Mouse (Mus musculus) heart, adult 18-20 months (tissue): ENCODE measurements at regions not wholly inside any gene's neighbourhood (a gene's known extent, or its start where the extent isn't known, plus 50 kb on each side); places are given as distances from the start of the nearest gene placed in this dataset.

Experiments
- DNase-seq, 2 experiments: peaks; one replicate each; pipeline ENCODE4 v3.0.0; 2021 to 2022; ENCODE audit warnings: mixed read lengths in 1 of 2

GRCm38 (mm10) chr11:113028235-113028919 lies 246.4 kb downstream of the Sox9 start:
- no peak for DNase-seq

DNA sequence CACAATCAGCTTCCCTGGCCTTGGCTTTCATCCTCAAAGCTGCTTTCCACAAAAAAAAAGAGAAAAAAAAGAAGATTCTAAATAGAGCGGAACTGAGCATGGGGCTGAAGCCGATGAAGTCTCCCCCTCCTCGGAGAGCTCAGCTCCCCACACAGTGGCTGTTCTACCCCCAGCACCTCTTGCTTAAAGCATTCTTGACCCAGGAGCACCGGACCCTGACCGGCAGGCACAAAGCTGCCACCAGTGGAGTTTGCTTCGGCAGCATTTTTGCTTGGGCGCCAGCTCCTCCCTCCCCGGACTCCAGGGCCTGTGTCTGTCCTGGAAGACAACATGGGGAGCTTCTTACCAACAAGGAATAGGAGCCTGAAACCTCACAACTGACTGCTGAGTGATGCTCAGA lies 249.4 kb downstream of the Sox9 start:
- no peak for DNase-seq

DNA sequence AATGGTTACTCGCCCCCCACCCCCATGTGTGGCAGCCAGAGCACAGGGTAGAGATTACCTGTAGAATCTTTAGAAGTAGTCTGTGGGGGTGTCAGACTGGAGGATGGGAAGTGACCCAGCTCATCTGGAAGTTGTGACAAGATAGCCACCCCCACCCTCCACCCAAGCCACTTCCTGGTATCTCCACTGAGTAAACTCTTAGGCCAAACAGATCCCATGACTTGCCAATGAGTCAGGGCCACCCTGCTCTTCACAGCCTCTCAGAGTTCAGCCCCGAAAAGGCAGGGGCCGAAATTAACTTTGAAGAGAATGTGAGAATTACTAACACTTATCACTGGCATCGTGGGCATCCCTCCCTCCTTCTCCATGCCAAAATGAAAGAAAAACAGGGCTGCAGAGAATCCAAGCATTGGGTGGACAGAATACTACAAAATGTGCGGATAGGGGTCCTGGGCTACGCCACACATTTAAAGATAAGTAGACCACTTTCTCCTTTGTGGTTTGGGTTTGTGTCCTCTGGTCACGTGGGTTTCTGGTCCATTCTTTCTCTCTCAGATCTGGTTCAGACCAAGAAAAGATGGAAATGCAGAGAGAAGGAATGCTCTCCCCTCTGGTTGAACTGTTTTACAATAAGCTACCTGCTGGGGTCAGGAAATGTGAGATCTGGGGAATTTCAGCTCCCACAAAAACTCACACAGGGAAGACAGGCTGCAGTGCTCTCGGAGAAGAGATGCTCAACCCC lies 250.6 kb downstream of the Sox9 start:
- DNase-seq = no peak

DNA sequence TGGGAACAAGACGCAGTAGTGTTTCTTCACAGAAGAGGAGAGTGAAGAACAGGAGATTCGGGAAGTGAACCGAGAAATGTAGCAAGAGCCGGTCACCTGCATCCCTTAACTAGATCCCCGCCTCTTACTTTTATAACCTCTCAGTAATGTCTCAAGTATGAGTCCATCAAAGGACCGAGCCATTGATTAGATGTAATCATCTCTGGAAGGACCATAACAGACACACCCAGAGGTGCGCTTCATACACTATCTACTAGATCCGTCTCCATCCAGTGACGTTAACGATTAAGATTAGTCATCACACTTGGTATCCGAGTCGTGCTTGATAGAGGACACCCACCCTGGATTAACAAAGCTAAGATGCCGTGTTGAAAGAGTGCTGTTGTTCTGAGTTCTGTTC lies 252.9 kb downstream of the Sox9 start:
- no peak for DNase-seq

DNA sequence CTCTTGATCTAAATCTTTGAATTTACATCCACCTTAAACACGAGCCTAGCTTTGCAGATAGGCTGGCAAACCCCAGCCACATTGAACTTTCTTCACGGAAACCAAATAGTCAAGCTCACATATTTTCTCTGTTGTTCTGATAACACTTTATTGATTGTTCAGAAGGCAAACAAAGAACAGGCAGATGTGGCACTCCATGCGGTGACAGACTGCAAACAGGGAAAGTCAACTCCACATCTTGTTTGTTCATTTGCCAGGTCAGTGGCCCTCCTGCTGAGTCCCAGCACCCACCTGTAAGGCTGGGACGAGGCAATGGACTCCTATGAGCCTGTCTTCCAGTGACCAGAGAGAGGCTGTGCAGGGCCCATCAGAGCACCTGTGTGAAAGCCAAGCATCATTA lies 255.7 kb downstream of the Sox9 start:
- no peak for DNase-seq

DNA sequence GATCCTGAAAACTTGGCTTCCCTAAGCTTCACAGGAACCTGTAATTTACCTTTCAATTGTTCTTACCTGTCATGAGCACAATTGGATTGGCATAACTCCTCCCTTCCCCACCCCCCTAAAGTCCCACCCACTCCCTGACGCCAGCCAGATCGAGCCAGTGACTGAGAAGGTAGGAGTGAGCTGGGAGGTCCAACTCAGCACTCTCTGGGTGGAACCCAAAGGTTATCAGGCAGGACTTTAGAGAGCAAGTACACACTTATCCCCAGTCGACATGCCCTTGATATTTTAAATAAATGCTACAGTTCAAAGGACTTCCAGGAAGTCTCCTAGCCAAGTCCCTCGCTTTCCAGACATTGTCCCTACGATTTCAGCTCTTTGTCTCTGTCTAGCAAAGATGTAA lies 260.7 kb downstream of the Sox9 start:
- no peak for DNase-seq

GRCm38 (mm10) chr11:113046200-113047051 lies 264.4 kb downstream of the Sox9 start:
- DNase-seq = peak in 1 of 2 experiments; percentile 38

DNA sequence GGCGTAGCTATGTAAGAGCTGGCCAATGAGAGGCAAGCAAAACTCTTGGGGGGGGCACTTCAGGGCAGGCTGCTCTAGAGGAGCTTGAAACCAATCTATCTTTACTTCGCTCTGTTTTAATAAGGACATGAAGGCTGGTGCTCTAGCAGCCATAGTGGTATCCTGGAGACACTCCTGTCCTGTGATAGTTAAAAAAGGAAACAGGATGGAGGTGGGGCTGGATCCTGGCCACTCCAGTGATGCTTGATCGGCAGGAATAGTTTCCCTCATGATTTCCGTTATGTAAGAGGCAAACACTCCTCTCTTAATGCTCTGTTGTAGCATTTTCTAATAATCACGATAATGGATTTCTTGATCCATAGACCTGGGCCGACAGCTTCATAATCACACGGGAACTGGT lies 266.1 kb downstream of the Sox9 start:
- DNase-seq = peak in 1 of 2 experiments; percentile 47

DNA sequence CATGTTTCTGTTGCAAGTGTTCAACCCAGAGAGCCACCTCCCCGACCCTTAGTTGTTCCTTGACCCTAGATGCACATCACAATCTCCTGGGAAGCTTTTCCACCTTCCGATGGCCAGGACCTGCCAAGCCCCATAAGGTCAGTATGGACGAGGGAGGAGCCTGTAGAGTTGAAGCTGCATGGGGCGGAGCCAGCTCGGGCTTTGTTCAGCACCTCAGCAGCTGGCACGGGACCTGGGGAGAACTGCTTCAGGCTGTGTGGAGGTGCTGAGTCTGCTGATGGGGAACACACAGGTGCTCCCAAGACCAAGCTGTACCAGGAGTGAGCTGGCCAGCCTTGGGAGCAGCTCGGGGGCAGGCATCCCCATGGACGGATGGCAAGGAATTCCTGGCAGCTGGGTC lies 267.6 kb downstream of the Sox9 start:
- DNase-seq = no peak

GRCm38 (mm10) chr11:113052536-113052935 lies 270.5 kb downstream of the Sox9 start:
- no peak for DNase-seq

GRCm38 (mm10) chr11:113056042-113056632 lies 274.1 kb downstream of the Sox9 start:
- DNase-seq = peak; percentile 57 to 76

DNA sequence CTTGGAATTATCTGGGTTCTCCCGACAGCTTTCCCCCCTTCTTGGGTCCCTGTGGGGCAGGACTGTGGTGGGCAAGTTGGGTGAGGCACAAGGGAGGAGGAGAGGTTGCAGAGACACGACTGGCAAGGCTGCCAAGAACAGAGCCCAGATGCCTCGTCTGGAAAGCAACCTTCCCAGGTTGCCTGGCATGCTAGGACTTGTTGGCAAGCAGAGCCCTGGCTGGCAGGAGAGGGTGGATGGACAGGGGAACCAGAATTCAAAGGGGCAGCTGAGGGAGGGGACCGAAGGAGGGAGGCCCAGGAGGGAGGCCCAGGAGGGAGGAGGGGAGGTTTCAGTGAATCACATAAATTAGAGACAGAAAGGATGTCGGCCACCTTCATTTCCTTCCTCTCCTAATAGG lies 274.8 kb downstream of the Sox9 start:
- DNase-seq = peak; percentile 31 to 41

DNA sequence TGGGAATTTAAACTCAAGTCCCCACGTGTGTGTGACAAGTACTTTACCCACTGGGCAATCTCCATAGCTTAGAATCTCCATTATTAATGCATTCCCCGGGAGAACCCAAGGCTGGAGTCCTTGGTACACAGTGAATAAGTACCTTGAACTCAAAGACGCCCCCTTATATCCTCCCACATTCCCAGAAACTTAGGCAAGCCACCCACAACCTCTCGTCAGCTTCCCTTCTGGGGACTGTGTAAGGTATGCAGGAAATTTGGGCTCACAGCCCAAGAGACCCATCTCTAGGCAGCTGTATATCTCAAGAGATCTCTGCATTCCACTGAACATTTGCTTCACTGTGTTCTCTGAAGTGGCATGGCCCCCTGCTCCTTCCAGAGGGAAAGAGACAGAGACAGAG lies 288.3 kb downstream of the Sox9 start:
- DNase-seq = no peak

DNA sequence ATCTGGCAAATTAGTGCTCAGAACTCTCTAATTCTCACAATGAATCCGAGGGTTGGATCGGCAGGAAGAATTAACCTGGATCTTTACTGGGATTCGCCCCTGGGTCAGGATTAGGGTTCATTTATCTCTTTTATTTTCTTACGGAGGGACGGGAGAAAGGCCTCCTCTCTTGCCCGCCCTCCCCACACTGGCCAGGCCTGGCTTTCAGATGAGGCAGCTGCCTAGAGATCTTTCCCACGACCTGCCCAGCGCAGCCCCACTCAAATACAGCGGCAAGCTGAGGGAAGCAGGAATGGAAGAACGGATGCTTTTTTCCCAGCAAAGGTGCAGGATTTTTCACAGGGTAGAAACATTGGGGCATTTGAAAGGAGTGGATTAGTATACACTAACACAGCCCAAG lies 289.9 kb downstream of the Sox9 start:
- DNase-seq = no peak

DNA sequence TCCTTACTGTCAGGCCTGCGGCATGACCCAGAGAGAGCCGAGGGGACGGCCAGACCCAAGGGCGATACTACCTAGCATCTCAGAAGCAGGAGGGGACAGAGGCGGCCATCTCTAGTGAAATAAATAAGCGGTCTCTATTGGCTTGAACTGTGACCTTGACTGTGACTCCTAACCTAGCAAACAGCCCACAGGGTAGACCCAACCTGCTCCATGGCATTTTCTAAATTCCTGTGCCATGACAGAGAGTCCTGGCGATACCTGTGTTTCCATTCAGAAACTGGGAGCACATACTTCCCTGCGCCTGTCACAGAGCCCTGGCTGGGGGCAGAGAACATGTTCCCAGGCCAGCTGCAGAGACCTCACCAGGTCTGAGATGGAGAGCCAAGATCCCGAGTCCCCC lies 292.3 kb downstream of the Sox9 start:
- DNase-seq = no peak

DNA sequence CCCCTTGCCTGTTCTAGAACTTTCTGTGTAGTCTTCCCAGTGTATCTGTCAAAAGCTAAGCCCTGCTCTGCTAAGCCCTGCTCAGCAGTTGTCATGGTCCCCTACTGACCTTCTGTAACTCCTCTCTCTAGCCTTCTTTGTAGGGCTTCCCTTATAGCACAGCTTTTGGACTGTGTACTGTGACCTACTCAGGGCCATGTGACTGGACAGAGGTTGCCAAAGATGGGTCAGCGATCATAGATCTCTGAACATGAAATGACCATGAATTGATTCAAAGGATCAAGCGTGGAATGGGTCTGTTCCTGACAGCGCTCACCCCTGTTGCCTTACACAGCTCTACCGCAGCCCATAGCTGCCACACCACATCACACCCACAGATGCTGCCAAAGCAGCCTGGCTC lies 294.3 kb downstream of the Sox9 start:
- DNase-seq = no peak

- DNase-seq = no peak
These were observed 298.3 kb downstream of the Sox9 start for GRCm38 (mm10) chr11:113080311-113080710.

DNA sequence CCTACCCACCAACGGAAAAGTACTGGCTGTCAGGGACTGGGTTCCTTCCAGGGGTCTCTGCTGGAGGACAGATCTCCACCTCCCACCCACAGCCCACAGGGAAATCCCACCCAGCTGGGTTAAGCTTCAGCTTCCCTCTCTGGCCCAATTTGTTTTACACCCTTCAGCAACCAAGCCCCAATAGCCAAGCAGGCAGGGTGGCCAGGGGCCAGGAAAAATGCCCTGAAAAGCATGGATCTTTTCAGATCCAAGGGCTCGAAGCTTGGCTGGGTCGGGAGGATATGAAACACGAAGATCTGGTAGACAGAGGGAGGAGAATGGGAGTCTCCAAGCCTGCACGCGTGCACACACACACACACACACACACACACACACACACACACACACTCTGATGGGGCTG lies 302.4 kb downstream of the Sox9 start:
- DNase-seq = no peak

- DNase-seq = no peak
These were observed 303.5 kb downstream of the Sox9 start for GRCm38 (mm10) chr11:113085556-113085955.

GRCm38 (mm10) chr11:113087084-113087483 lies 305.1 kb downstream of the Sox9 start:
- DNase-seq = peak in 1 of 2 experiments; percentile 21

- DNase-seq = no peak
These were observed 307.8 kb downstream of the Sox9 start for GRCm38 (mm10) chr11:113089637-113090351.
